Mouse (Mus musculus) small intestine, adult 2 months (tissue): ENCODE results near the gene Ap4b1.

Experiments used
- CTCF ChIP-seq: fragments of 200-500 bp; IDR thresholded peaks from 2 replicates; pipeline ENCODE4 v1.5.1; 2012; ENCODE audit warnings: low read depth, mild to moderate bottlenecking, control low read depth, inconsistent platforms, low read length, moderate library complexity, mixed read lengths; ENCODE audit not compliant: insufficient replicate concordance, insufficient read length; ENCODE audit errors: extremely low read depth
- POLR2A ChIP-seq: fragments of 200-500 bp; IDR thresholded peaks from 2 replicates; pipeline ENCODE4 v1.6.1; 2012; ENCODE audit warnings: low read depth, mild to moderate bottlenecking, control low read depth, inconsistent platforms, low read length, moderate library complexity

- TF ChIP-seq POLR2A (no peak), CTCF (no peak)
Observed at GRCm38 (mm10) chr3:103810967-103811366, 1.6 kb downstream of the Ap4b1 start.
